Mouse (Mus musculus): Measurements from ENCODE around the gene Esp8.
"Not testable (repeated sequence)": the region's sequence is repeated elsewhere in the genome, so short reads cannot be mapped to it uniquely, and the experiment has no call there.

Esp8 gene

GRCm38 (mm10) chr17:40519818-40520217, at the start of gene Esp8:
TSS of gene Esp8 (plus strand) at chr17:40520022.
- no peak for DNase-seq

- not testable (repeated sequence) for DNase-seq
Measured at GRCm38 (mm10) chr17:40483566-40483965, 36.3 kb upstream of the Esp8 start.

- DNase-seq, result not testable (repeated sequence)
Measured at GRCm38 (mm10) chr17:40495468-40496185, 24.2 kb upstream of the Esp8 start.

- no peak for DNase-seq
Measured at GRCm38 (mm10) chr17:40529813-40530212, 10.0 kb downstream of the Esp8 start.

- no peak for DNase-seq
Measured at GRCm38 (mm10) chr17:40531147-40531546, 11.3 kb downstream of the Esp8 start.

- not testable (repeated sequence) for DNase-seq
Measured at GRCm38 (mm10) chr17:40547005-40547404, 27.2 kb downstream of the Esp8 start.

GRCm38 (mm10) chr17:40553470-40553869, 33.6 kb downstream of the Esp8 start:
- no peak for DNase-seq

- DNase-seq, result no peak
Measured at GRCm38 (mm10) chr17:40561207-40561606, 41.4 kb downstream of the Esp8 start, which contains the start of gene Esp6. TSS of gene Esp6 (plus strand) at chr17:40561507.

Measured in kidney, adult 11 months (tissue).